Mouse (Mus musculus) limb, embryonic 11.5 days (tissue): ENCODE results near the gene Ctcfl. TPM values are rescaled to one million over a fixed set of nuclear protein-coding genes. Genes with fewer than 3 reads are reported as not detected.

Experiments
- ATAC-seq: fragments of 200-750 bp; cut with Nextera tagmentation; 2 replicates; pipeline ENCODE4 v1.8.0; 2017; ENCODE audit warnings: low read depth; ENCODE audit not compliant: insufficient number of reproducible peaks, low FRiP score, low TSS enrichment
- DNase-seq: peaks from one replicate; pipeline ENCODE4 v3.0.0-alpha.2; 2015; ENCODE audit warnings: low spot score
- H3K27ac ChIP-seq: fragments of 300-500 bp; sonication (generic); replicated peaks from 2 replicates; pipeline ENCODE4 v1.5.1; 2014; ENCODE audit warnings: low read depth, mild to moderate bottlenecking, low read length
- H3K27me3 ChIP-seq: fragments of 300-500 bp; sonication (generic); 2 replicates; pipeline ENCODE4 v1.6.1; 2014; ENCODE audit warnings: mild to moderate bottlenecking, low read length, mixed read lengths; ENCODE audit not compliant: control insufficient read depth, insufficient read depth
- H3K36me3 ChIP-seq: fragments of 300-500 bp; sonication (generic); 2 replicates; pipeline ENCODE4 v1.6.1; 2014; ENCODE audit warnings: mild to moderate bottlenecking, low read length, moderate library complexity, mixed read lengths; ENCODE audit not compliant: control insufficient read depth, insufficient read depth
- H3K4me1 ChIP-seq: fragments of 300-500 bp; sonication (generic); 2 replicates; pipeline ENCODE4 v1.6.1; 2014; ENCODE audit warnings: low read length, mixed read lengths; ENCODE audit not compliant: control insufficient read depth, insufficient read depth
- H3K4me2 ChIP-seq: fragments of 300-500 bp; sonication (generic); 2 replicates; pipeline ENCODE4 v1.6.1; 2014; ENCODE audit warnings: low read depth, mild to moderate bottlenecking, moderate library complexity; ENCODE audit not compliant: severe bottlenecking
- H3K4me3 ChIP-seq: fragments of 300-500 bp; sonication (generic); 2 replicates; pipeline ENCODE4 v1.5.1; 2014; ENCODE audit warnings: low read depth, low read length
- H3K9ac ChIP-seq: fragments of 300-500 bp; sonication (generic); 2 replicates; pipeline ENCODE4 v1.6.1; 2014; ENCODE audit warnings: mild to moderate bottlenecking, low read length
- H3K9me3 ChIP-seq: fragments of 300-500 bp; sonication (generic); 2 replicates; pipeline ENCODE4 v1.6.1; 2016; ENCODE audit warnings: low read length; ENCODE audit not compliant: control insufficient read depth
- WGBS: fragments of 180-500 bp; shearing (Covaris S2); extraction: QIAGEN DNeasy Blood & Tissue Kit; methylation state at CpG from one replicate; pipeline ENCODE4 v1.1.7; 2014; 5-methylcytosine and 5-hydroxymethylcytosine counted together
- polyA plus RNA-seq: library from polyadenylated mRNA; unstranded; fragments of >200 nt; fragmentation: Nextera tagmentation; extraction: Ambion mirVana; gene quantifications from 2 replicates; pipeline ENCODE4 v1.2.1, GENCODE M21; 2014

Gene Ctcfl
- 0.11 TPM in 1 of 2 replicates, not detected in the other for polyA plus RNA-seq

- H3K9ac ChIP-seq = no peak within 1 kb of the TSS
- no peaks in the 10 kb centered on the region for H3K9me3 ChIP-seq
- no peak for ATAC-seq
- no peak within 1 kb of the TSS for H3K4me2 ChIP-seq
- no peak within 1 kb of the TSS for H3K4me3 ChIP-seq
- no peaks in the 10 kb centered on the region for H3K36me3 ChIP-seq
- WGBS = 90% methylated on average over 35 of the region's 35 CpGs
- no peaks in the 10 kb centered on the region for H3K27me3 ChIP-seq
- peaks cover 3% of the 10 kb centered on the region; the same call in 1 of the 2 replicates for H3K4me1 ChIP-seq
- no peak for DNase-seq
- no peak within 1 kb of the TSS for H3K27ac ChIP-seq
Observed at GRCm38 (mm10) chr2:173119023-173119944, at the start of gene Ctcfl. TSS of gene Ctcfl (minus strand) at chr2:173119525.

DNA sequence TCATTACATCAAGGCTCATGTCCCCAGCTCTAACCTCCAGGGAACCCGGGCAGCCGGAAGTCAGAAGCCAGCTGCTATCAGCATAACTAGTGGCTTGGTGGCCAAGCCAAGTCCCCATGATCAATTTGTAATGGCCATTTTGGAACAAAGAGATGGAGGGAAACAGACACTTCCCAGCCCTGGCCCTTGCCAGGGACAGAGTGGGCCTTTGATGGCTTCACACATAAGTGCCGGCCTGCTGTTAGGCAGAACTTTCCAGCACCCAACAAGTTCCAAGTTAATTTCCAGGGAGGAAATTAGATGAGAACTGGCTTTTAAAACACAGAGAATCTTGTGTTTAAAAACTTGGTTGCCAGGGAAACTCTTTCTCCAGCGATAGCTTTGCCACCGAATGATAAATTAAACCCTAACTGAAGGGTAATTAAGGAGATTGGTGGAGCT lies 49.1 kb upstream of the Ctcfl start:
- Histone ChIP-seq H3K9ac (no peak overlapping the region), H3K27ac (no peak overlapping the region), H3K36me3 (no peaks in the 10 kb centered on the region), H3K4me1 (peaks cover 26% of the 10 kb centered on the region), H3K4me2 (no peak overlapping the region), H3K9me3 (no peaks in the 10 kb centered on the region), H3K27me3 (no peaks in the 10 kb centered on the region), H3K4me3 (no peak overlapping the region)
- DNase-seq (no peak), ATAC-seq (no peak)
- 25% methylated on average over 5 of the region's 5 CpGs for WGBS

DNA sequence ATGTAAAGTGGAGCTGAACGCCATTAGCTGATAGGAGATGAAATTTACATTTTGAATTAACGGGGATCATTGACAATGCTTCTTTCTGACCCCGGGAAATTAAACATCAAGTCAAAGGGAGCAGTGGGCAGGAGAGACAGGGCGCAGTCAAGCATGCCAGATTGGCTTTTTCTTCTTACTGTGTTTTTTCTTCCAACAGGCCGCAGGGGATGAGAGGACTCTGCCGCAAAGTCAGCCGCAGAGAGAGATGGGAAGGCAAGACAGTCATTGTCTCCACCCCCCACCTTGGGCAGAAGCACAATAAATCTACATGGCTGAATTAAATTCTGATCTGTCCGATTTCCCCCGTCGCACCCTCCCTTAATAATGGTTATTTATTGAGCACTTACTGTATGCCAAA lies 46.0 kb upstream of the Ctcfl start:
- no peak overlapping the region for H3K4me3 ChIP-seq
- DNase-seq (no peak), ATAC-seq (no peak)
- H3K27me3 ChIP-seq = no peaks in the 10 kb centered on the region
- no peaks in the 10 kb centered on the region for H3K36me3 ChIP-seq
- no peak overlapping the region for H3K27ac ChIP-seq
- H3K9ac ChIP-seq = no peak overlapping the region
- H3K9me3 ChIP-seq = no peaks in the 10 kb centered on the region
- H3K4me1 ChIP-seq = peaks cover 7% of the 10 kb centered on the region; the same call in 1 of the 2 replicates
- WGBS = 91% methylated on average over 10 of the region's 10 CpGs
- H3K4me2 ChIP-seq = no peak overlapping the region

DNA sequence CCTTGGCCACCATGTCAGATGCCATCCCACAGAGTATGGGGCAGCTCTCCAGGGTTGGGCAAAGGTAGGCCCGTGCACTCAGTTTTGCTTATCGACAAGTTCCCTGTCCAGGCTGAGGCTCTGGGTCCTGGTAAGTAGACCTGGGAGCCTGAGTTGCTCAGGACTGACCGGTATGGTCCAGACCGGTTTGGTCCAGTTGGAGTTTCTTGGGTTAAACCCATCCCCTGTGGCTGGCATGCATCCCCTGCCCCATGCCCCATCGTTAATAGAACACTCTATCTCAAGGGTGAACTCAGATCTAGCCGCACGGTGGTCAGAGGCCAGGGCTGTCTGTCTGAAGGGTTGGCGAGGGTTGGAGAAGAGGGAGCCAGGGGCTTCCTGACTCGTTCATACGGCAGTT lies 45.6 kb upstream of the Ctcfl start:
- H3K4me3 ChIP-seq = no peak overlapping the region
- 91% methylated on average over 10 of the region's 10 CpGs for WGBS
- no peak overlapping the region for H3K27ac ChIP-seq
- no peak for DNase-seq
- ATAC-seq = no peak
- H3K9me3 ChIP-seq = no peaks in the 10 kb centered on the region
- no peak overlapping the region for H3K4me2 ChIP-seq
- H3K27me3 ChIP-seq = no peaks in the 10 kb centered on the region
- H3K4me1 ChIP-seq = peaks cover 10% of the 10 kb centered on the region; the same call in 1 of the 2 replicates
- no peak overlapping the region for H3K9ac ChIP-seq
- H3K36me3 ChIP-seq = no peaks in the 10 kb centered on the region

DNA sequence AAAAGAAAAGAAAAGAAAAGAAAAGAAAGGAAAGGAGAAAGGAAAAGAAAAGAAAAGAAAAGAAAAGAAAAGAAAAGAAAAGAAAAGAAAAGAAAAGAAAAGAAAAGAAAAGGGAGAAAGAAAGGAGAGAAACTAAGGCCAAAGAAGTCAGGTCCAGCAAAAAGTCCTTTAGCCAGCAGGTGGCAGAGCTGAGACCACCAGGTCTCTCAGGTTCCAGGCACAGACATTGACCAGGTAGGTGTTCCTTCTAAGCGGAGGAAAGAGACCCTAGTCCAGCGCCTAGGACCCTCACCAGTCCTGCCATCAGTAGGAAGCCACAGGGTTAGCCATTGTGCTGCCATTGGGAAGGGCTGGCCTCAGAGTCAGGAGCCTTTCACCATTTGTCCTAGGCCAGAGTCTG lies 45.0 kb upstream of the Ctcfl start:
- 52% methylated on average over 2 of the region's 2 CpGs for WGBS
- Histone ChIP-seq H3K36me3 (no peaks in the 10 kb centered on the region), H3K9ac (no peak overlapping the region), H3K27me3 (no peaks in the 10 kb centered on the region), H3K27ac (no peak overlapping the region), H3K4me3 (no peak overlapping the region), H3K4me1 (peaks cover 15% of the 10 kb centered on the region; the same call in 1 of the 2 replicates), H3K9me3 (no peaks in the 10 kb centered on the region), H3K4me2 (no peak overlapping the region)
- DNase-seq (peak; percentile 72), ATAC-seq (no peak)

DNA sequence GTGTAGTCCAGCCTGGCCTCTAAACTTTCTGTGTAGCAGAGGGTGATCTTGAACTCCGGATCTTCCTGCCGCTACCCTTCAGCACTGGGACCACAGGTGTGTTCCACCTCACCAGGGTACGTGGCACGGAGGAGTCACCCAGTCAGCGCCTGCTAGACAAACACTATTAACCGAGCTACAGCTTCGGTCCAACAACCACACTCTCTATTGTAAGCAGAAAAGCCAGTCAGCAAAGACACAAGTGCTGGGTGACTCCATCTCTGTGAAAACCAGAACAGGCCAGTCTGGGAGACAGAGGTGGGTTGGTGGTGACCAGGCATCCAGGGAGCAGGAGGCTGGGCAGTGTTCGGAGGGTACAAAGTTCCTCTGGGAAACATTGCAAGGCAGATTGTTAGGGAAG lies 44.1 kb upstream of the Ctcfl start:
- WGBS = 87% methylated on average over 8 of the region's 8 CpGs
- 0 out of 2 replicates have a peak overlapping the region, but pooled peaks have one; percentile 14 for H3K27ac ChIP-seq
- no peak for ATAC-seq
- no peak overlapping the region for H3K4me2 ChIP-seq
- no peaks in the 10 kb centered on the region for H3K9me3 ChIP-seq
- peaks cover 15% of the 10 kb centered on the region; the same call in 1 of the 2 replicates for H3K4me1 ChIP-seq
- no peaks in the 10 kb centered on the region for H3K36me3 ChIP-seq
- no peaks in the 10 kb centered on the region for H3K27me3 ChIP-seq
- no peak overlapping the region for H3K9ac ChIP-seq
- DNase-seq = no peak
- no peak overlapping the region for H3K4me3 ChIP-seq

DNA sequence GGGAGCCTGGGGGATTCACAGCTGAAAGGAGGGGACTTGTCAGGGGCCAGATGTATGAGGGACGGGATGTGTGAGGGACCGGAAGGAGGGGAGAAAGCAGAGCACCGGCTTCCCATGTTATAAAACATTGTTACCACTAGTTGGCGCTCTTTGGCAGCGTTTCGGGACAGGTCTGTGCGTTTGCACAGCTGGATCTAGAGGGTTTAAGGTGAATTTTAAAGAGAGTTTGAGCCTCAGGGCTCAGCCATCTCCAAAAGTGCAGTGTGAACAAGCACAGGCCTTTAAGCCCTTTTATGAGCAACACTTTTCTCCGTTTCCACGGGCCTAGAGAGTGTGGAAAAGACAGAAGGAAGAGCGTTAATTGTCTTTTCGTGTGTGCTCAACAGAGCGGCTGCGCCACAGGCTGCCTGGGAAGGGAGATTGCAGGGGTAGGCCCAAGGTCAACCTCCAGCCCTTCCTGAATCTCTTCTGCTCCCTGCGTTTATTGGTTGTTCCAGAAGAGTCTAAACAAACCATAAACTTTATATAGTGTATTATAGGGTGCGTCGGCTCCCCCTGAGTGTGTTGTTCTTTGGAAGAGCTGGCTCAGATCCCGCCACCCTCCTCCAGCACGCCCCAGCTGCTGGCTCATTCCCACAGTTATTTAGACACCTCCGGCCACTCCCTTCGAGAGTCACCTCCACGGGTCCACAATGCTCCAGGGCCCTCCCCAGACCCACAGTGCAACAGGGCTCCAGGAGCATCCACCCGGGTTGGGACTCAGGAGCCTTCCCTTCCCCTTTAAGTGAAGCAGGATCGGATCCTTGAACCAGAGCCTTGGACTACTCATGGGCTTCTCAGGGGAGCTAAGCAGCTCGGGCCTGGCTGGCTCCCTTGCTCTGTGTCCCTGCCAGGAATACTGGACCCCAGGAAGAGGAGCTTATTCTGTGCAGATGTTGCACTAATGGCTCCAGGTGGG lies 40.3 kb upstream of the Ctcfl start:
- Histone ChIP-seq H3K4me1 (peaks cover 15% of the 10 kb centered on the region; the same call in 1 of the 2 replicates), H3K9me3 (no peaks in the 10 kb centered on the region), H3K4me3 (no peak overlapping the region), H3K27me3 (no peaks in the 10 kb centered on the region), H3K27ac (peak overlapping the region; percentile 65; the same call in 1 of the 2 replicates), H3K4me2 (no peak overlapping the region), H3K36me3 (no peaks in the 10 kb centered on the region), H3K9ac (no peak overlapping the region)
- peak; percentile 86 for DNase-seq
- WGBS = 38% methylated on average over 24 of the region's 24 CpGs
- ATAC-seq = peak; percentile 67
